Mouse (Mus musculus) adrenal gland, postnatal 14 days (tissue): ENCODE data around the gene Birc6. TPM values are rescaled to one million over a fixed set of nuclear protein-coding genes. Genes with fewer than 3 reads are reported as not detected.
A peak's percentile ranks its signal among the peaks of the same experiment; 100 is the strongest.
"Not testable (repeated sequence)": the region's sequence is repeated elsewhere in the genome, so short reads cannot be mapped to it uniquely, and the experiment has no call there.

ENCODE experiments used
- DNase-seq: peaks from one replicate; pipeline ENCODE4 v3.0.0; 2021; ENCODE audit warnings: mixed read lengths
- total RNA-seq: library from RNA; stranded (reverse); gene quantifications from 2 replicates; pipeline ENCODE4 v1.2.3, GENCODE M21; 2021

The Birc6 gene
- total RNA-seq, 1 experiment from 2014 or later = 118 TPM

DNA sequence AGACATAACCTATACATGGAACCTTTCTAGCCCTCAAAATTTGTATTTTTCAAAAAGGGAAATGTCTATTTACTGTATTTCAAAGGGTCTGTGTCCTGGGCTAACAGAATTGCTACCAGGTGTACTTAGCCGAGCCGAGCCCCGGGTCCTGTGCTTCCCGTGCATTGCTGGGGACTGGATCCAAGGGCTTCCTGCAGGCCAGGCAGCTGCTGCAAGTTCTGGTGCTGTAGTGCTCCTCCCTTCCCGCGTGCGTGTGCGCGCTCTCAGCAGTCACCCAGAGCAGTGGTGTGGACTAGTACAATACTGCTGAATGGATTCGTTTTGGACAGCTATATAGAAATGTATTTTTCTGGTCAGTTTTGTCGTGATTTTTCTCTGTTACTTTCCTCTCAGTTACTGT lies 31.8 kb downstream of the Birc6 start:
- DNase-seq = no peak

DNA sequence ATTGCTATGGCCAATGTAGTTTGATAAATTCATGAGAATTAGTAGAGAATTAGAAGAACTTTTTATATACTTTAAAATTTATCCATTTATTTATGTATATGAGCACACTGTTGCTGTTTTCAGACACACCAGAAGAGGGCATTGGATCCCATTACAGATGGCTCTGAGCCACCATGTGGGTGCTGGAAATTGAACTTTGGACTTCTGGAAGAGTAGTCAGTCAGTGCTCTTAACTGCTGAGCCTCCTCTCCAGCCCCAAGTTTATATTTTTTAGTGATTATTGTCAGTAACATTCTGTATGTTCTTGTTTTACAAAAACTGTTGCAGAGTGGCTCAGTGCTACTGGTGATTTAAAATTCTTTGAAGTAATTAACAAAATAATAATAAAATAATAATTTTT lies 36.1 kb downstream of the Birc6 start:
- no peak for DNase-seq

DNA sequence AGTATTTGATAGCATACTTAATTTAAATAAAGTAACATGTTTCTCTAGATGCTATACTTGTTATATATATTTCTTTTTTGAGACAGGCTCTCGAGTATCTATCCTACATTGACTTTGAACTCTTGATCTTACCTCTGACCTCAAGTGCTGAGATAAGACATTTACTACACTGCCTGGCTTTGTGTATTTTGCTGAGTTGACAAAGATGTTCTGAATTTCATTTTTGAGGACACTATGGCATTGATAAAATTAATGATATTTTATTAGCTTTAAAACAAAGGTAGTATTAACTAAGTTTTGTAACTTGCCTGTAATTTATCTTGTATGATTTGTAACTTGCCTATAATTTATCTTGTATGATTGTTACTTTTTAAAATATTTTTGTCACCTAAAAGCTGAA lies 41.1 kb downstream of the Birc6 start:
- DNase-seq = no peak

DNA sequence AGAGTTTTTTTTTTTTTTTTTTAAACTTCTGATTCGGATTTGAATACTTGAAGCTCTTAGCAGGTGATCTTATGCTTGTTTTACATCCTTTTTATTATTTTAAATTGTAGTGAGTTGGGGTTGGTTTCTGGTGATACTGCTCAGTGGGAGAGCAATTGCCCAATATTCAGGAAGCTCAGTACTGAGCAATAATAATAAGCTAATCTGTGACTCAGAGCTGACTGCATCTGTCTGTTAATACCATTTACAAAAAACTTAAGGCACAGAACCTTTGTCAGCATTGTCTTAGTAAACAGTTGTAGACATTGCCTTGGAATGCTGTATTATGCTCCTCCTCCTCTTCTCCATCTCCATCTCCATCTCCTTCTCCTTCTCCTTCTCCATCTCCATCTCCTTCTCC lies 42.5 kb downstream of the Birc6 start:
- no peak for DNase-seq

DNA sequence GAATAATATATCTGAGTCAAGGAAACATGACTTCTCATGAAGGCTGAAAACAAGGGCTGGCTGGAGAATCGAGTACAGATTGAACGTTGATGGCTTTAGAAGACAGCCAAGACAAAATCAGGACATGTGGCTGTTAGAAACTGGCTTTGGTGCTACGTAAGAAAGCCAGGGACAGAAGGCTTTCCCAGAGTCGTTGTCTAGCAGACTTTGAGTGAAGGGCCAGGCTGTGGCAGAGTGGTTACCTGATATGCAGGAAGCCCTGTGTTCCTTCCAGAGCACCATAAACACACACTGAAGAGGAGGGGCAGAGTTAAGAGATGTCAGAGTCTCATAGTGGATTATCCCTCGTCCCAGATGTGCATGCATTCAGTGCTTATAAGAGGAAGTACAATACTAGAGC lies 49.1 kb downstream of the Birc6 start:
- no peak for DNase-seq

DNA sequence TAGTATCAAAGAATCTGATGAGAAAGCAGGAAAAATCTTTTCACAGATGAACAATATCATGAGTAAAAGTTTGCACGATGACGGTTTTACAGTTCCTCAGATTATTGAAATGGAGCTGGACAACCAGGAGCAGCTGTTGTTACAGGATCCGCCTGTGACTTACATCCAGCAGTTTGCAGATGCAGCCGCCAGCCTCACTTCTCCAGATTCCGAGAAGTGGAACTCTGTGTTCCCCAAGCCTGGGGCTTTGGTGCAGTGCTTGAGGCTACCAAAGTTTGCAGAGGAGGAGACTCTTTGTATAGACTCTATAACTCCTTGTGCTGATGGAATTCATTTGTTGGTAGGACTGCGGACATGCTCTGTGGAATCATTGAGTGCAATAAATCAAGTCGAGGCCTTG lies 51.5 kb downstream of the Birc6 start:
- DNase-seq = no peak

DNA sequence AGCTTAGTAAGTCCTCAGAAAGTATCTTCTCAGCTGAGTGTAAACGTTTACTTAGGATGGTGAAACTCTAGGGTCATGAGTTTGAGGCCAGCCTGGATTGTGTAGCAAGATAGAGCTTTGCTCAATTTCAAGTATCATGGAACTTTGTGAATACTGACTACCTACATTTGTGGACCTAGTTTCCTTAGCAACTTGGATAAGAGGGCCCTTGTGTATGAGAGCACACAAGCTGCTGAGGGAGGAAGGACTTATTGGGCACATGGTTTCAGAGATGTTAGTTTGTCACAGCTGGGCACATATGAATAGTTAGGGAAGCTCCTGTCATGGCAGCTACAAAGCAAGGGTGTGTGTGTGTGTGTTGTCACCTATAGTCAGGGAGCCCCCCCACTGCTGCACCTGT lies 52.6 kb downstream of the Birc6 start:
- no peak for DNase-seq

DNA sequence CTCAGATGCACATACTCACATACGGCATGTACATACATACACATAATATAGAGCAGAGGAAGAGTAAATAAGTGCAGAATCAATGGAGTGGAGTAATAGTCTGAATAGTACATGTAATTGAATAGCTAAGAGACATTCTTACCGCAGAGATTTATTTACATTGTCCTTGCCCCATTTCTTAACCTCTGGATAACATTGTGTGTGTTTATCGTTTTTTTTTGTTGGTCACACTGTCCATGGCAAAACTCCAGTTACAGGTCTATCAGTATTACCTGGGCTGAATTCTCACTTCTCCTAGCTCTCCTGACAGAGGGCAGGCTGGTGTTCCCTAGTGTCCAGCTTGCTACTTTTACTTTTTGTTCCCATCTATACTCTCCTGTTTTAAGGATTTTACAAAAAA lies 58.7 kb downstream of the Birc6 start:
- no peak for DNase-seq

DNA sequence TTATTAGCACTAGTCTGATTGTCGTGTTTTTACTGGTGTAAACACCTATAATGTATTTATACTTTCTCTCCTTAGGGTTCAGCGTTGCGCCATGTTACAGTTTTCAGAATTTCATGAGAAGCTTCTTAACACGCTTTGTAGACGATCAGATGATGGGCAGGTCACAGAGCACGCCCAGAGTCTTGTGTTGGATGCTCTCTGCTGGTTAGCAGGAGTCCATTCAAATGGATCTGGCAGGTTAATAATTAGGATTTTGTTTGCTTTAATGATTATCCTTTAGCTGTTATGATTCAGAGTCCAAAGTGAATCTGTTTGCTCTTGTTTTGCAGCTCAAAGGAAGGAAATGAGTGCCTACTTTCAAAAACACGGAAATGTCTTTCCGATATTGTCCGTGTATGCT lies 70.8 kb downstream of the Birc6 start:
- no peak for DNase-seq

DNA sequence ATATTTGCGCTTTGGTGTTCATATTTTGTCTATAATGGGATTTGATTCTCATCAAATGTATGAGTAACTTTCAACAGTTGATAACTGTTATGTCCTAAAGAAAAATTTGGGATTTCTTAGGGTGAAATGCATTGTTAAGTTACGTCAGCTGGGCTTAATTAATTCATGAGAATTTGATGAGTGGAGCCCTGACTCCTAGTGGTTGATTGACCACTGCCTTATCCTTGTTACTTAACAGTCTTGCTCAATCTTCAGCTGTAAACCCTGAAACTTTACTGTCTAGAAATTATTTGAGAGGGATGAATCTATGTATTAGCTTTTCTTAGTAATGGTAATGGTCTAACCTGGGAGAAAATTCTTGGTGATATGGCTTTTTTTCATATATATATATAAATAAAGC lies 71.3 kb downstream of the Birc6 start:
- no peak for DNase-seq

DNA sequence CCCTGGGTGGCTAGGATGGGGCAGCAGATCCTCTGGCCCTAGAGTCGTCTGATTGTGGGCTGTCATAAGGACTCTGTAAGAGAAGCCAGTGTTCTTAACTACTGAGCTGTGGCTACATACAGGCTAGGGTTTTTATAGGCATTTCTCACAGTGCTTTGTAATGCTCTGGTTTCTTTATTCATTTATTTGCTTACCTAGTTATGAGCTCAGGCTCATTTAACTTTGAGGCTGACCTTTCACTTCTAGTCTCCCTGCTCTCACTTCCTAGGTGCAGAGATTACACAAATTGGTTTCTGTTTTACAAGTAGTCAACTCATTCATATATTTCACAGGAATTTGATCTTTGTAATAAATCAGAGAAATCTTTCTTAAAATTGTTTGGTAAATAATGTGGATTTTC lies 73.1 kb downstream of the Birc6 start:
- DNase-seq = no peak

DNA sequence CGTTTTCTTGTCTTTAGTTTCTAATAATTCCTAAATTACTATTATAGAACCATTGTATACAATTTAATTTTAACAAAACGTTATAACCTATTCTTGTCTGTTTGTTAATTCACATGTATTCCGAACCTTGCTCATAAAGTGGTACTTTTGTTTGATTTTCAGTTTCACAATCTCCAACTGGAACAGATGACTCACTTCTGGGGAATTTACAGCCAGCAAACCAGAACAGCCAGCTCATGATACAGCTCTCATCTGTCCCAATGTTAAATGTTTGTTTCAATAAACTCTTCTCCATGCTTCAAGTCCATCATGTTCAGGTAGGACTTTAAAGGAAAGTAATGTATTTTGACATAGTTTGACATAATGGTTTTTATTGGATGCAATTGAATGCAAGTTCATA lies 102.7 kb downstream of the Birc6 start:
- no peak for DNase-seq

DNA sequence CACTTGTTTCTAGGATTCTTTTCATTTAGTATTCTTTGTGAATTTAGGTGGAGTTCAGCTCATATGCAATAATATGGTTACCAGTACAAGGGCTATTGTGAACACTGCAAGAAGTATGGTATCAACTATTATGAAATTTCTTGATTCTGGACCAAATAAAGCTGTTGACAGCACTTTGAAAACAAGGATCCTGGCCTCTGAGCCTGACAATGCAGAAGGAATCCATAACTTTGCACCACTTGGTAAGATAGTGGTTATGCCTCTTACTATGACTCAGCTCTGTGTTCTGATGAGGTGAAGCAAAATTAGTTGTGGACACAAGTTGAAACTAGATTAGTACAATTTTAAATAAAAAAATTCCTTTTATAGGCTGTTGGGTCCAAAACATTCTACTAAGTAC lies 114.3 kb downstream of the Birc6 start:
- DNase-seq = no peak

DNA sequence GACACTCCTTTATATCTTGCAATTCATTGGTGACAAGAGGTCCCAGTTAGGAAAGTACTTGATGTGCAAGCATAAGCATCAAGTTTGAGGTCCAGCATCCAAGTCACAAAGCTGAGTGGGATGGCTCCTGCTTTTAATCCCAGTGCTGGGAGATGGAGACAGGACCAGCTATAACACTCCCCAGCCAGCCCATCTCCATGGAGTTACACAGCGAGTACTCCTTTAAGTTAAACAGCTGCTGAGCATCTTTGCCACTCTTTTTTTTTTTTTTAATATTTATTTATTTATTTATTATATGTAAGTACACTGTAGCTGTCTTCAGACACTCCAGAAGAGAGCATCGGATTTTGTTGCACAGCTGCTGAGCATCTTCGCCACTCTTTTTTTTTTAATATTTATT lies 130.3 kb downstream of the Birc6 start:
- no peak for DNase-seq

DNA sequence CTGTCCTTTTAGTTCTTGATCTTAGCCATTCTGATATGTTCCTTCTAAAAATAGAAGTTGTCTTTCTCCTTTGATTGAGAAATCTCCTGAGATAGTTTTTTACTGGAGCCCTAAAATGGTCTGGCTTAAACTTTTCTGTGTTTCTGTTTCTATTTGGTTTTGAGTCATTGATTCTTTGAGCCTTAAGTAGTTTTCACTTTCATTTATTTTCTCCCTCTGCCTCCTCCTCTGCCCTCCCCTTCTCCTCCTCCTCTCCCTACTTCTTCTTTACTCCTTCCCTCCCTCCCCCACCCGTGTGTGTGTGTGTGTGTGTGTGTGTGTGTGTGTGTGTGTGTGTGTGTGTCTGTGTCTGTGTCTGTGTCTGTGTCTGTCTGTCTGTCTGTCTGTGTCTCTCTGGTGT lies 139.9 kb downstream of the Birc6 start:
- DNase-seq = no peak

DNA sequence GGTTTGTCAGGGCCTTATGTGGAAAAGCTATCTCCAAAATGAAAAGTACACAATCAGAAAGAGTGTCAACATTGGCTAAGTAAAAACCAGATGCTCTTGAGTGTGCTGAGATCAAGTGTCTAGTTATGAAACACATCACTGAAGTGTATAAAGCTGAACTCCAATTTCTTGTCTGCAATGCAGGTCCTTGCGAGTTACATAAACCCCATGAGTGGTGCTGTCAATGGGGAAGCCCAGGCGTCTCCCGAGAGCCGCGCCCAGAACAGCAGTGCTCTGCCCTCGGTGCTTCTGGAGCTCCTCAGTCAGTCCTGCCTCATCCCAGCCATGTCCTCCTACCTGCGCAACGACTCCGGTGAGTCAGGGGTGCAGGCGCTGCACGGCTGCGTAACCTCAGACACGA lies 141.9 kb downstream of the Birc6 start:
- DNase-seq = peak; percentile 9

DNA sequence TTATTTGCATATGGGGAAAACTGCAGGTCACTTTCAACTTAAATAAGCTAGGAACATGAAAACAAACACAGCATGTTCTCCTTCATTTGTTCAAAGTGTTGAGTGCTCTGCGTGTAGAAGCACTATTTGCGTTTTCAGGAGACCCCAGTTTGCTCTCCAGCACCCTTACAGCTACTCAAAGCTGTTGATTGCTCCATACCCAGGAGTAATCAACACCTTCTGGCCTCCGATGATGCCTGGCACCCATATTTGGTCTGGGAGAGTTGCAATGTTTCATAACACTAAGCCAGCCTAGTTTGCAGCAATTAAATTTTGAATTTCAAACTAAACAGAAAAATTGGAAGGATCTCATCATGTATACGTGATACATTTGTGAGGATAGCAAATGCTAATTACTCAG lies 144.4 kb downstream of the Birc6 start:
- no peak for DNase-seq

DNA sequence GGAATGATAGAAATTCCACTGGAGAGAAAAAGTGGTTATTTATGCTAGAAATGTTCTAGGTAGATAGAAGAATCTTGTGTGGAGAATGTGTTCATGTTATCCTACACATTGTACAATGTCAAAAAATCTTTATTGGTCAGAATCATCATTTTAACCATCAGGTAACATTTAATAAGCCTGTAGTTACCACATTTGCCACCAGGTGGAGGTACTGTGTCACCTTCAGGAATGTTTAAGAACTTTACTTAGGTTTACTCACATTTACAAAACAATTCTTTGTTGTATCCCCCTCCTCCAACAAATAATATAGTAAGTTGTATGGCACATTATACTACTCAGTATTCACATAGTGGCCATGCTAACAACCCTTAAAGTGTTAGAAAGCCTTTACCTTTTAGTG lies 145.2 kb downstream of the Birc6 start:
- DNase-seq = peak; percentile 39

DNA sequence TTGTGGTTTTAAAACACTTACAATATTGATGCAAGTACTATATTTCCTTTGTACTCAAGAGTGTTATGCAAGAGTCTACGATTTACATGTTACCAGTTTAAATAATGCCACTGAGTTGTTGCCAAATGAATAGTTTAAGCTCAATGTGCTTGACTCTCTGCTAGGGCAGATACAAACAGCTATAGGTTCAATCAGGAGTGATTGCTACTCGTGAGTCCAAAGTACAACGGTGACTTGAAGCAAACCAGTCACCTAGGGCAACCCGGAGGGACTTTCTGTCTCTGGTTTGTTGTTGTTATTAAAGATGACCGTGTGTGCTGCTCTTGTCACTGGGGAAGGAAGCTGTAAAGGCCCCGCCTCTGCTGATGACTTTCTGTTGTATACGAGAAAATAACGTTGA lies 150.0 kb downstream of the Birc6 start:
- no peak for DNase-seq

DNA sequence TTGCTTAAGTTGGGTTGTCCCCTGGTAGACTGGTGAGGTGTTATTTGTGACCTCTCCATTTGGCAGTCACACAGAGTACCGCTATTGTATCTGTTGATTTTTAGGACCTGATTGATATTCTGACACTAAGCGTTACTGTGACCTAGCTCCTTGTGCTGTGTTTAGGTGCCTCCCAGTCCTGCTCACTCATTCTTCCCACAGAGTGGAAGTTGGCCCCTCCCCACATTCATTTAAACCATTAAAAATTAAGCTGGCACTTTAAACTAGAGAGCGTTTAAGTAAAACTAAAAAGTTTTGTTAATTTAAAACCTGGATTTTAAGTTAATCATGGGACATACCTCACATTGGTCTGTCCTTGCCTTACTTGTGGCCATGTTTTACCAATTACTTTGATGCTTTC lies 156.8 kb downstream of the Birc6 start:
- no peak for DNase-seq

DNA sequence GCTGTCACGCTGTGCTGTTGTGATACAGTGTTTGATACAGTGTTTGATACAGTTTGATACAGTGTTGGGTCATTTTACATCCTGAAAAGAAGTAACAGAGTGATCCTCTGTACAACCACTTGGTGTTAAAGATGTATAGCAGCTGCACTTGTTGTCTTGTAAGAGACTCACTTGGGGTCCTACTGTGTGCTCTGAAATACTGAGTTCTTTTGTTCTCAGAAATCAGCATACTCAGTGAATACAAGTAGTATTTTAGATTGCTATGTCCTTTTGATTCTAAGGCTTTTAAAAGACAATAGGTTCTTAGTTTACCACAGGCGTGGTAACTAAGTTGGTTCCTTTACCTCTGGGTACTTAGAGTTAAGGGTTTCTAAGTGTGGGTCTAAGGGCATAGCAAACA lies 160.5 kb downstream of the Birc6 start:
- DNase-seq = no peak

DNA sequence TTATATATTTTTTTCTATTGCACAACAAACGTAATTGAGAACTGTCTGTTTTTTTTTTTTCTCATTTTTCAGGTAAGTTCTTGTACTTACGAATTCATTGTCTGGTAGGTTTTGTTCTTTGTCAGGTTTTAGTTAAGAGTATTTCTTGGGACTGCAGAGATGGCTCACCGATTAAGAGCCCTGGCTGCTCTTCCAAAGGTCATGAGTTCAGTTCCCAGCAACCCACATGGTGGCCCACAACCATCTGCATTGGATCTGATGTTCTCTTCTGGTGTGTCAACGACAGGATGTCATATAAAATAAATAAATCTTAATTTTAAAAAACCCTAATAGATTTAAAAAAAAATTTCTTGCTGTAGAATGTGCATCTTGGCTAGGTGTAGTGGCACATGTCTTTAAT lies 161.3 kb downstream of the Birc6 start:
- no peak for DNase-seq

DNA sequence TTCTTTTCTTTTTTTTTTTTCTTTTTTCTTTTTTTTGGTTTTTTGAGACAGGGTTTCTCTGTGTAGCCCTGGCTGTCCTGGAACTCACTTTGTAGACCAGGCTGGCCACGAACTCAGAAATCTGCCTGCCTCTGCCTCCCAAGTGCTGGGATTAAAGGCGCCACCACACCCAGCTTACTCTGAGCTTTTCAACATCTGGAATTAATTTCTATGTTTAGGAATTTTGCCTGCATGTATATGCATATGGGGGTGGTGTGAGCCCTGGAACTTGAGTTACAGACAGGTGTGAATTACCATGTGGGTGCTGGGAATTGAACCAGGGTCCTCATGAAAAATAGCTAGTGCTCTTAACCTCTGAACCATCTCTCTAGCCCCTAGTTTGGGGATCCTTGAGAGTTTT lies 173.6 kb downstream of the Birc6 start:
- not testable (repeated sequence) for DNase-seq

DNA sequence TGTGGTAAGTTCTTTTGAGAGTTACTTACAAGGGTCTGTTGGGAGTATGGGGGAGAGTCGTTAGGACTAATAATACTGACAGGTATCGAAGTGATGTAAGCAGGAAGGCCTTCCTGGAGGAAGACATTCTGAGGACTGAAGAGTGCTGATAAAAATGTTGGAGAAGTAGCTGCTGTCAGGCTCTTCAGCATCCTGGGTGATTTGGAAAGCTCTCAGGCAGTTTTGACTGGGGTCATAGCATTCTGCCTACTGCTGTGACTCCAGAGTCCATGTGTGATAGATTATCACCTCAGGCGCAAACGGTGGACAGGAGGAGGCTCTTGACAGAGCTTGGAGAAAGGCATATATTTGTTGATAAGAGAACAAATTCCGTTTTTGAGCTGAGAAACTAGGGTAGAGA lies 177.4 kb downstream of the Birc6 start:
- no peak for DNase-seq

DNA sequence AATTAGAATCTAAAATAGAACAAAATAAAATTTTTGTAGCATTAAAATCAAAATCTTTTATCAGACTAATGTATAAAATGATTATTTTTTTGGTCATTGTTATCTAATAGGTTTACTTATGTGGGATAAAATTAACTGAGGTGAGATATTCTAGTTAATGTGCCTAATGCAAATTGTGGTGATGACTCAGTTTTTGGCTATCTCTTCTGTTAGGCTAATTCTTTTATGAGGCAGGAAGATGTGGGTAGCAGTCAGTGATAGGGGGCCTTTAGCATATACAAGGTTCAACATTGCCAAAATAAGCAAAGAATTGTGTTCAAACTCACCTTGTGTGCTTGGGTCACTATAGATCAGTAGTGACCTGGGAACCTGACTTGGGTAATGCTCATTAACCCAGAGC lies 178.5 kb downstream of the Birc6 start:
- DNase-seq = no peak

DNA sequence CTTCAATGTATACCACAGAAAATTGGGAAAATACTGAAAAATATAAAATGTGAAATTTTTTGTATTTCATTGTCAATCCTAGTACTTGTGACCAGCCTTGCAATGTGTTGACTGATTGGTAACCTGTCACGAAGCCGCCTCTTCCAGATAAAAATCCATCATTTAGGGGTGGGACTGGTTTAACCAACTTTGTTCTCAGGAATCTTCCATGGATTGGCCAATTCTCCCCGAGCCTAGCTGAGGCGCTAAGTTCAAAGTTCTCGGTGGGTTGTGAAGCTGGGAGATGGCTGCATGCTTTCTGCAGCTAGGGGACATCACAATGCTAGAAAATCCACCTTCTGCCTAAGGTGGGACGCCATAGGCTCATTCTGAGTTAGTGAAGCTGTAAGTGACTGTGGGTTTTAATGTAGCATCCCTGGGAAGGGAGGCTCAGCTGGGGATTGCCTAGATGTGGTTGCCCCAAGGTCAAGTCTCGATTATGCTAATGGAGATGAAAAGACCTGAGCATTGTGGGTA lies 179.6 kb downstream of the Birc6 start:
- DNase-seq = no peak
